Comparison of ENCODE assay signal across 26 mouse cellular contexts in the genomic region with DNA sequence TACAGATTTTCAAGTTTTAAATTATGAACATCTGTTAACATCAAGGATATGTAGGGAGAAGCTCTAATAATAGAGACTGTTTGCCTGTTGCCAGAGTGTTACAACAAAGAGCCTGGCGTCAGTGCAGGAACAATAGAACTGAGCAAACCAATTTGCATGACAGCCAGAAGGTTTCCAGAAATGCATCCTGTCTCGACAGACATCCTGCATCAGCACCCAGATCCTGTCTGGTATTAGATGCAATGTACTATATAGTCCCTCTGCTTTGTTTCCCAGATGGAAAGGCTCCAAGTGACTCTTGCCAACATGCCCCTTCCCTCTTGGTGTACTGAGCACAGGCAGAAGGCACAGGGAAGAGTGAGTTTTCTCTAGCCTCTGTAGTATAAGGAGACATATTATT. TPM values are rescaled to one million over a fixed set of nuclear protein-coding genes. Genes with fewer than 3 reads are reported as not detected.
A peak's percentile ranks its signal among the peaks of the same experiment; 100 is the strongest.
DNase-seq lines count a peak whose midpoint lies in the region; ATAC-seq and TF ChIP-seq lines count a peak whose summit lies in the region.
"Had no signal": no experiment of that assay in that cellular context is flagged by ENCODE, and none has a peak within 500 bp of the region (broad histone marks: within the 10 kb centered on the region; RNA-seq: fewer than 3 reads in every experiment).

No protein-coding gene starts in this region.

- H3K9me3 ChIP-seq in embryonic facial prominence, embryonic 14.5 days (ENCODE audit: control insufficient read depth, low read length): no peaks in the 10 kb centered on the region
- H3K9me3 ChIP-seq in embryonic facial prominence, embryonic 10.5 days: no peaks in the 10 kb centered on the region
- H3K9me3 ChIP-seq: limb, embryonic 15.5 days; liver, embryonic 15.5 days had no signal

- no peaks in the 10 kb centered on the region for H3K36me3 ChIP-seq in embryonic facial prominence, embryonic 14.5 days (ENCODE audit: control insufficient read depth, insufficient read depth, low read length)
- H3K36me3 ChIP-seq in embryonic facial prominence, embryonic 10.5 days (replicated peaks): no peaks in the 10 kb centered on the region
- H3K36me3 ChIP-seq: heart, embryonic 13.5 days; limb, embryonic 15.5 days; liver, embryonic 15.5 days; neural tube, embryonic 13.5 days had no signal

- WGBS in embryonic facial prominence, embryonic 14.5 days: 54% methylated on average over 2 of the region's 2 CpGs
- 62% methylated on average over 2 of the region's 2 CpGs for WGBS in embryonic facial prominence, embryonic 10.5 days

- peak; percentile 16 for DNase-seq in embryonic facial prominence, embryonic 14.5 days (ENCODE audit: low spot score)
- DNase-seq in embryonic facial prominence, embryonic 10.5 days (ENCODE audit: low spot score): no peak
- DNase-seq in ES-CJ7 (ENCODE audit: low read depth, low spot score): peak; percentile 9
- DNase-seq in brain, embryonic 14.5 days (ENCODE audit: low read depth): peak; percentile 28
- DNase-seq in layer of hippocampus, postnatal 14 days (ENCODE audit: low spot score in 2 of 2): peak; percentile 26 to 63
- DNase-seq in right cerebral cortex, adult 2 months (ENCODE audit: low spot score in 2 of 2): no peak
- DNase-seq in lung, postnatal 10 days: no peak
- DNase-seq: adrenal gland, adult 8-10 months; cerebellum, adult 2 months; gastrocnemius, postnatal 14 days; heart, adult 18-20 months; heart, postnatal 14 days; kidney, postnatal 25 days; retina, postnatal 1 day; right cerebral cortex, postnatal 4 days; thymus, postnatal 25 days had no signal

- no peak overlapping the region for H3K9ac ChIP-seq in embryonic facial prominence, embryonic 14.5 days (ENCODE audit: low read depth, low read length)
- H3K9ac ChIP-seq: heart, embryonic 13.5 days; limb, embryonic 15.5 days; liver, embryonic 15.5 days; neural tube, embryonic 13.5 days had no signal

- H3K4me1 ChIP-seq in embryonic facial prominence, embryonic 14.5 days (ENCODE audit: control insufficient read depth, insufficient read depth, low read length): no peaks in the 10 kb centered on the region
- no peaks in the 10 kb centered on the region for H3K4me1 ChIP-seq in embryonic facial prominence, embryonic 10.5 days
- H3K4me1 ChIP-seq: heart, embryonic 13.5 days; limb, embryonic 15.5 days; liver, embryonic 15.5 days; neural tube, embryonic 13.5 days had no signal

- no peak for TF ChIP-seq CTCF in brain, embryonic 14.5 days (IDR thresholded peaks at IDR 0.05; ENCODE audit: borderline replicate concordance, extremely low read depth, insufficient read depth, insufficient read length)

- ATAC-seq in embryonic facial prominence, embryonic 14.5 days (ENCODE audit: low read depth): no peak
- ATAC-seq: hindbrain, postnatal 0 days; intestine, embryonic 16.5 days; midbrain, embryonic 16.5 days had no signal

- no peak overlapping the region for H3K4me3 ChIP-seq in embryonic facial prominence, embryonic 14.5 days (ENCODE audit: low read depth, low read length)
- H3K4me3 ChIP-seq in embryonic facial prominence, embryonic 10.5 days: no peak overlapping the region
- H3K4me3 ChIP-seq: heart, embryonic 13.5 days; limb, embryonic 15.5 days; liver, embryonic 15.5 days; myocyte; neural tube, embryonic 13.5 days had no signal

- TF ChIP-seq POLR2A in brain, embryonic 14.5 days (IDR thresholded peaks at IDR 0.05; ENCODE audit: borderline replicate concordance, extremely low read depth, insufficient read depth, insufficient read length, poor library complexity, severe bottlenecking): no peak

- H3K27ac ChIP-seq in embryonic facial prominence, embryonic 14.5 days (replicated peaks; ENCODE audit: low read depth, low read length): no peak overlapping the region
- no peak overlapping the region for H3K27ac ChIP-seq in embryonic facial prominence, embryonic 10.5 days (replicated peaks)
- H3K27ac ChIP-seq: heart, embryonic 13.5 days; hindbrain, postnatal 0 days; limb, embryonic 15.5 days; liver, embryonic 15.5 days; macrophage; neural tube, embryonic 13.5 days had no signal

- no peaks in the 10 kb centered on the region for H3K27me3 ChIP-seq in embryonic facial prominence, embryonic 14.5 days (replicated peaks; ENCODE audit: control insufficient read depth, insufficient read depth, low read length)
- H3K27me3 ChIP-seq in embryonic facial prominence, embryonic 10.5 days (replicated peaks; ENCODE audit: low read depth, poor library complexity, severe bottlenecking): no peaks in the 10 kb centered on the region
- H3K27me3 ChIP-seq: heart, embryonic 13.5 days; limb, embryonic 15.5 days; liver, embryonic 15.5 days; neural tube, embryonic 13.5 days had no signal

- H3K4me2 ChIP-seq in embryonic facial prominence, embryonic 14.5 days (ENCODE audit: low read depth, low read length): no peak overlapping the region
- H3K4me2 ChIP-seq: heart, embryonic 13.5 days; limb, embryonic 15.5 days; liver, embryonic 15.5 days; neural tube, embryonic 13.5 days had no signal

RNA-seq across cellular contexts. Expression of a gene that starts 31.9 kb away (rescaled TPM):
- 9.4 and 12.0 TPM in 2 replicates for polyA plus RNA-seq in embryonic facial prominence, embryonic 14.5 days (2014; fragmentation: Nextera tagmentation; extraction: Ambion mirVana)
- 2.9 and 3.4 TPM in 2 replicates for polyA plus RNA-seq in embryonic facial prominence, embryonic 10.5 days (2016; fragmentation: Nextera tagmentation; extraction: Ambion mirVana)
- polyA plus RNA-seq in brain, embryonic 14.5 days (2012; rRNA removed): 67.3 and 67.5 TPM in 2 replicates
- total RNA-seq in layer of hippocampus, postnatal 14 days (2021): 100 to 1,000 TPM; 243 to 245 TPM
- polyA plus RNA-seq: kidney, embryonic 14.5 days; macrophage had no signal

Comparison
In these comparisons a context has a peak if more than half of its experiments do, and no peak if none do; other contexts are left out.
1. DNase-seq: peak in embryonic facial prominence, embryonic 14.5 days (single experiment), ES-CJ7 (single experiment), brain, embryonic 14.5 days (single experiment) and layer of hippocampus, postnatal 14 days (2 of 2); none in embryonic facial prominence, embryonic 10.5 days (single experiment), right cerebral cortex, adult 2 months (0 of 2) and lung, postnatal 10 days (single experiment).